Mouse (Mus musculus) left cerebral cortex, postnatal 14 days (tissue): Measurements from ENCODE around the gene Rhod. TPM values are rescaled to one million over a fixed set of nuclear protein-coding genes. Genes with fewer than 3 reads are reported as not detected.

Experiments used
- total RNA-seq, 2 experiments: library from RNA; stranded (reverse); gene quantifications; 2 replicates each; pipeline ENCODE4 v1.2.3; 2021

Rhod gene
- total RNA-seq, 2 experiments from 2014 or later: 1.3 to 1.4 TPM

Other genes starting within 250 kb of the Rhod start
- gene Tbc1d10c, start 248.1 kb downstream of the Rhod start, total RNA-seq: 1 to 10 TPM; 1.6 to 1.8 TPM
- 100 to 1,000 TPM; 323 to 336 TPM for gene Ppp1ca, start 247.4 kb downstream of the Rhod start, total RNA-seq
- gene Rad9a, start 237.8 kb downstream of the Rhod start, total RNA-seq: 1 to 10 TPM; 6.4 to 9.0 TPM
- 1 to 10 TPM; 1.3 to 1.5 TPM for gene Clcf1, start 225.2 kb downstream of the Rhod start, total RNA-seq
- gene AC109138.7, start 225.1 kb downstream of the Rhod start, total RNA-seq: not detected
- 10 to 100 TPM; 16.2 to 16.9 TPM for gene Pold4, start 207.5 kb downstream of the Rhod start, total RNA-seq
- gene Ssh3, start 170.3 kb downstream of the Rhod start, total RNA-seq: 10 to 100 TPM; 44.5 to 52.4 TPM
- gene Ankrd13d, start 156.3 kb downstream of the Rhod start, total RNA-seq: 10 to 100 TPM; 84.5 to 84.9 TPM
- 100 to 1,000 TPM; 165 to 173 TPM for gene Grk2, start 133.2 kb downstream of the Rhod start, total RNA-seq
- 10 to 100 TPM; 62.1 to 74.9 TPM for gene Kdm2a, start 41.1 kb downstream of the Rhod start, total RNA-seq
- 10 to 100 TPM; 30.8 to 31.7 TPM for gene Syt12, start 38.0 kb upstream of the Rhod start, total RNA-seq
- gene 2010003K11Rik, start 59.2 kb upstream of the Rhod start, total RNA-seq: not detected
- gene Pcx, start 71.0 kb upstream of the Rhod start, total RNA-seq: 10 to 100 TPM; 57.2 to 59.2 TPM
- 10 to 100 TPM; 59.2 to 66.1 TPM for gene Lrfn4, start 176.2 kb upstream of the Rhod start, total RNA-seq
- 10 to 100 TPM; 20.4 to 20.6 TPM for gene Rce1, start 186.2 kb upstream of the Rhod start, total RNA-seq